Mouse (Mus musculus): ENCODE measurements around the gene Tgfb3. TPM values are rescaled to one million over a fixed set of nuclear protein-coding genes. Genes with fewer than 3 reads are reported as not detected.

Gene Tgfb3
- polyA plus RNA-seq, 1 experiment from 2014 or later = 15.3 TPM

GRCm38 (mm10) chr12:86100711-86101110, 21.9 kb upstream of the Tgfb3 start:
- 83% methylated on average over 3 of the region's 3 CpGs for WGBS
- no peaks in the 10 kb centered on the region for H3K27me3 ChIP-seq (ENCODE audit: insufficient read depth, poor library complexity, severe bottlenecking)
- H3K4me3 ChIP-seq = no peak overlapping the region
- H3K4me1 ChIP-seq = peaks cover 55% of the 10 kb centered on the region
- H3K9me3 ChIP-seq = no peaks in the 10 kb centered on the region
- peak overlapping the region; percentile 79 for H3K27ac ChIP-seq
- peaks cover 9% of the 10 kb centered on the region; the same call in 1 of the 2 replicates for H3K36me3 ChIP-seq
- no peak for DNase-seq (ENCODE audit: low spot score)

- no peak overlapping the region for H3K4me3 ChIP-seq
- peak overlapping the region; percentile 71; the same call in 1 of the 2 replicates for H3K27ac ChIP-seq
- H3K4me1 ChIP-seq = peaks cover 29% of the 10 kb centered on the region
- no peaks in the 10 kb centered on the region for H3K9me3 ChIP-seq
- DNase-seq (ENCODE audit: low spot score) = no peak
- peaks cover 16% of the 10 kb centered on the region; the same call in 1 of the 2 replicates for H3K36me3 ChIP-seq
- H3K27me3 ChIP-seq (ENCODE audit: insufficient read depth, poor library complexity, severe bottlenecking) = no peaks in the 10 kb centered on the region
- 63% methylated on average over 11 of the region's 11 CpGs for WGBS
These were observed 18.9 kb upstream of the Tgfb3 start for GRCm38 (mm10) chr12:86097781-86098180.

- no peaks in the 10 kb centered on the region for H3K27me3 ChIP-seq (ENCODE audit: insufficient read depth, poor library complexity, severe bottlenecking)
- peaks cover 35% of the 10 kb centered on the region for H3K4me1 ChIP-seq
- H3K9me3 ChIP-seq = no peaks in the 10 kb centered on the region
- H3K36me3 ChIP-seq = peaks cover 16% of the 10 kb centered on the region; the same call in 1 of the 2 replicates
- H3K27ac ChIP-seq = no peak overlapping the region
- WGBS = 95% methylated on average over 4 of the region's 4 CpGs
- DNase-seq (ENCODE audit: low spot score) = no peak
- H3K4me3 ChIP-seq = no peak overlapping the region
These were observed 17.0 kb upstream of the Tgfb3 start for GRCm38 (mm10) chr12:86095806-86096205.

- WGBS = 72% methylated on average over 4 of the region's 4 CpGs
- H3K9me3 ChIP-seq = no peaks in the 10 kb centered on the region
- no peak for DNase-seq (ENCODE audit: low spot score)
- H3K36me3 ChIP-seq = peaks cover 25% of the 10 kb centered on the region
- H3K4me3 ChIP-seq = no peak overlapping the region
- no peak overlapping the region for H3K27ac ChIP-seq
- H3K27me3 ChIP-seq (ENCODE audit: insufficient read depth, poor library complexity, severe bottlenecking) = no peaks in the 10 kb centered on the region
- H3K4me1 ChIP-seq = peaks cover 37% of the 10 kb centered on the region
These were observed 15.2 kb upstream of the Tgfb3 start for GRCm38 (mm10) chr12:86094075-86094474.

GRCm38 (mm10) chr12:86091601-86092132, 12.8 kb upstream of the Tgfb3 start:
- Histone ChIP-seq H3K27ac (peak overlapping the region; percentile 83), H3K4me3 (0 out of 2 replicates have a peak overlapping the region, but pooled peaks have one; percentile 6)

GRCm38 (mm10) chr12:86090764-86091163, 11.9 kb upstream of the Tgfb3 start:
- WGBS = 60% methylated on average over 4 of the region's 4 CpGs
- Histone ChIP-seq H3K27me3 (ENCODE audit: insufficient read depth, poor library complexity, severe bottlenecking) (no peaks in the 10 kb centered on the region), H3K4me3 (no peak overlapping the region), H3K4me1 (peaks cover 44% of the 10 kb centered on the region), H3K36me3 (peaks cover 43% of the 10 kb centered on the region), H3K9me3 (no peaks in the 10 kb centered on the region), H3K27ac (peak overlapping the region; percentile 83; the same call in 1 of the 2 replicates)
- DNase-seq (ENCODE audit: low spot score) = no peak

More at GRCm38 (mm10) chr12:86091601-86092132, 12.8 kb upstream of the Tgfb3 start:
- WGBS = 33% methylated on average over 18 of the region's 18 CpGs
- Histone ChIP-seq H3K9me3 (no peaks in the 10 kb centered on the region), H3K27me3 (ENCODE audit: insufficient read depth, poor library complexity, severe bottlenecking) (no peaks in the 10 kb centered on the region), H3K4me1 (peaks cover 38% of the 10 kb centered on the region), H3K36me3 (peaks cover 39% of the 10 kb centered on the region)
- DNase-seq (ENCODE audit: low spot score) = no peak

- WGBS = 56% methylated on average over 7 of the region's 7 CpGs
- Histone ChIP-seq H3K4me1 (peaks cover 47% of the 10 kb centered on the region), H3K27me3 (ENCODE audit: insufficient read depth, poor library complexity, severe bottlenecking) (no peaks in the 10 kb centered on the region), H3K27ac (peak overlapping the region; percentile 67), H3K4me3 (no peak overlapping the region), H3K36me3 (peaks cover 40% of the 10 kb centered on the region), H3K9me3 (no peaks in the 10 kb centered on the region)
- no peak for DNase-seq (ENCODE audit: low spot score)
These were observed 9.2 kb upstream of the Tgfb3 start for GRCm38 (mm10) chr12:86088042-86088441.

GRCm38 (mm10) chr12:86086550-86086949, 7.7 kb upstream of the Tgfb3 start:
- H3K4me3 ChIP-seq = no peak overlapping the region
- no peak overlapping the region for H3K27ac ChIP-seq
- no peaks in the 10 kb centered on the region for H3K27me3 ChIP-seq (ENCODE audit: insufficient read depth, poor library complexity, severe bottlenecking)
- DNase-seq (ENCODE audit: low spot score) = no peak
- H3K4me1 ChIP-seq = peaks cover 40% of the 10 kb centered on the region
- H3K9me3 ChIP-seq = no peaks in the 10 kb centered on the region
- WGBS = 66% methylated on average over 8 of the region's 8 CpGs
- H3K36me3 ChIP-seq = peaks cover 40% of the 10 kb centered on the region

GRCm38 (mm10) chr12:86085873-86086272, 7.0 kb upstream of the Tgfb3 start:
- Histone ChIP-seq H3K36me3 (peaks cover 40% of the 10 kb centered on the region), H3K27me3 (ENCODE audit: insufficient read depth, poor library complexity, severe bottlenecking) (0 out of 2 replicates have a peak, but pooled peaks cover 4% of the 10 kb centered on the region), H3K27ac (no peak overlapping the region; the same call in 1 of the 2 replicates), H3K4me3 (no peak overlapping the region), H3K4me1 (peaks cover 33% of the 10 kb centered on the region), H3K9me3 (no peaks in the 10 kb centered on the region)
- DNase-seq (ENCODE audit: low spot score) = no peak
- WGBS = 89% methylated on average over 7 of the region's 7 CpGs

GRCm38 (mm10) chr12:86082481-86083012, 3.7 kb upstream of the Tgfb3 start, which contains the start of gene Ift43:
Gene Ift43 (plus strand): TSS chr12:86082541.
- peak; percentile 93 for DNase-seq (ENCODE audit: low spot score)
- H3K27ac ChIP-seq = peak within 1 kb of the TSS; percentile 86
- peaks cover 20% of the 10 kb centered on the region; the same call in 1 of the 2 replicates for H3K36me3 ChIP-seq
- no peaks in the 10 kb centered on the region for H3K9me3 ChIP-seq
- 0 out of 2 replicates have a peak, but pooled peaks cover 14% of the 10 kb centered on the region for H3K27me3 ChIP-seq (ENCODE audit: insufficient read depth, poor library complexity, severe bottlenecking)
- under 1% methylated on average over 35 of the region's 35 CpGs for WGBS
- H3K4me1 ChIP-seq = peaks cover 29% of the 10 kb centered on the region
- peak within 1 kb of the TSS; percentile 75 for H3K4me3 ChIP-seq

GRCm38 (mm10) chr12:86079202-86079667, 394 bp upstream of the Tgfb3 start:
- WGBS = under 1% methylated on average over 31 of the region's 31 CpGs
- H3K4me1 ChIP-seq = peaks cover 34% of the 10 kb centered on the region
- H3K9me3 ChIP-seq = no peaks in the 10 kb centered on the region
- H3K27ac ChIP-seq = peak overlapping the region; percentile 92
- peak; percentile 94 for DNase-seq (ENCODE audit: low spot score)
- H3K27me3 ChIP-seq (ENCODE audit: insufficient read depth, poor library complexity, severe bottlenecking) = peaks cover 14% of the 10 kb centered on the region; the same call in 1 of the 2 replicates
- 0 out of 2 replicates have a peak, but pooled peaks cover 4% of the 10 kb centered on the region for H3K36me3 ChIP-seq
- H3K4me3 ChIP-seq = peak overlapping the region; percentile 70

- Histone ChIP-seq H3K27me3 (ENCODE audit: insufficient read depth, poor library complexity, severe bottlenecking) (peaks cover 14% of the 10 kb centered on the region; the same call in 1 of the 2 replicates), H3K4me1 (peaks cover 33% of the 10 kb centered on the region), H3K9me3 (no peaks in the 10 kb centered on the region), H3K4me3 (peak overlapping the region; percentile 70), H3K36me3 (0 out of 2 replicates have a peak, but pooled peaks cover 4% of the 10 kb centered on the region), H3K27ac (peak overlapping the region; percentile 92)
- no peak for DNase-seq (ENCODE audit: low spot score)
- 21% methylated on average over 9 of the region's 9 CpGs for WGBS
These were observed 677 bp downstream of the Tgfb3 start for GRCm38 (mm10) chr12:86078176-86078552.

GRCm38 (mm10) chr12:86077736-86078135, 1.1 kb downstream of the Tgfb3 start:
- Histone ChIP-seq H3K27me3 (ENCODE audit: insufficient read depth, poor library complexity, severe bottlenecking) (peaks cover 14% of the 10 kb centered on the region; the same call in 1 of the 2 replicates), H3K36me3 (0 out of 2 replicates have a peak, but pooled peaks cover 4% of the 10 kb centered on the region), H3K4me1 (peaks cover 28% of the 10 kb centered on the region), H3K27ac (peak overlapping the region; percentile 92), H3K4me3 (peak overlapping the region; percentile 70), H3K9me3 (no peaks in the 10 kb centered on the region)
- WGBS = 26% methylated on average over 11 of the region's 11 CpGs
- DNase-seq (ENCODE audit: low spot score) = no peak
